ENCODE assay signal across 12 mouse cellular contexts in the genomic region with DNA sequence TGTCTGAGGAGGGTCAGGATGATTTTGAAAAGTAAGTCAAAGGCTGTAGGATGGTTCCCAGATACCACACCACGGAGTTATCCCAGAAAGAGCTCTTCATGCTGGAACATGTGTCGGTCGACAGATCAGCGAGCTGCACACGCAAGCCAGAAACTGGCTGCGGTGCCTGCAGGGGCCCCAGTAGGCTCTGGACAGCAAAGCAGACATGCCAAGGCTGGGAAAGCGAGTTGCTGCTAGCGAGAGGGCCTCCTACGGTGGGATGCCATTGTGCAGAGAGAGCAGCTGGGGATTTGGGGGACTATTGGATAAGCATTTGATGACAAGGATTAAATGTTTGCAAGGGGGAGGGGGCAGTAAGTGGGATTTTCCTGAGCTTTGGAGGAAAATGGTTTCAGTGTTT.
A peak's percentile ranks its signal among the peaks of the same experiment; 100 is the strongest.
DNase-seq lines count a peak whose midpoint lies in the region; ATAC-seq lines count a peak whose summit lies in the region.
"Had no signal": no experiment of that assay in that cellular context is flagged by ENCODE, and none has a peak within 500 bp of the region (broad histone marks: within the 10 kb centered on the region; RNA-seq: fewer than 3 reads in every experiment).

No protein-coding gene starts in this region.

- 12% methylated on average over 9 of the region's 9 CpGs for WGBS in heart, embryonic 10.5 days
- 2% methylated on average over 9 of the region's 9 CpGs for WGBS in forebrain, embryonic 15.5 days
- WGBS in midbrain, embryonic 14.5 days = under 1% methylated on average over 9 of the region's 9 CpGs

- H3K9ac ChIP-seq in forebrain, embryonic 15.5 days (replicated peaks) = no peak overlapping the region
- no peak overlapping the region for H3K9ac ChIP-seq in midbrain, embryonic 14.5 days (replicated peaks; ENCODE audit: low read length)

- ATAC-seq in forebrain, embryonic 15.5 days (replicated peaks) = no peak
- ATAC-seq in midbrain, embryonic 14.5 days (ENCODE audit: low FRiP score, low TSS enrichment) = peak; percentile 50; the same call in 1 of the 2 replicates
- ATAC-seq: inflammation-experienced regulatory T-cells, adult 6 months; Patski had no signal

- no peak for DNase-seq in heart, embryonic 10.5 days (ENCODE audit: low spot score)
- no peak for DNase-seq in heart, adult 9 months (ENCODE audit: low spot score in 2 of 2)
- peak; percentile 69 for DNase-seq in embryo, embryonic 10.5 days (ENCODE audit: low spot score)
- DNase-seq in midbrain, embryonic 14.5 days = peak; percentile 79
- no peak for DNase-seq in urinary bladder, adult 18-20 months (ENCODE audit: low spot score in 2 of 2)
- no peak for DNase-seq in left cerebral cortex, adult 11 months (ENCODE audit: low spot score)
- DNase-seq in ovary, postnatal 10 days (ENCODE audit: low spot score) = no peak

- H3K27me3 ChIP-seq in heart, embryonic 10.5 days (ENCODE audit: insufficient read depth, poor library complexity, severe bottlenecking) = no peaks in the 10 kb centered on the region
- no peaks in the 10 kb centered on the region for H3K27me3 ChIP-seq in forebrain, embryonic 15.5 days
- no peaks in the 10 kb centered on the region for H3K27me3 ChIP-seq in midbrain, embryonic 14.5 days (ENCODE audit: control insufficient read depth, insufficient read depth, low read length)
- H3K27me3 ChIP-seq: megakaryocyte, embryonic 14.5 days; Patski had no signal

- H3K27ac ChIP-seq in heart, embryonic 10.5 days = peak overlapping the region; percentile 67
- H3K27ac ChIP-seq in forebrain, embryonic 15.5 days (replicated peaks) = peak overlapping the region; percentile 40; the same call in 1 of the 2 replicates
- peak overlapping the region; percentile 26; the same call in 1 of the 2 replicates for H3K27ac ChIP-seq in midbrain, embryonic 14.5 days (replicated peaks; ENCODE audit: low read depth, low read length)

- H3K4me2 ChIP-seq in forebrain, embryonic 15.5 days (replicated peaks) = no peak overlapping the region
- peak overlapping the region; percentile 37 for H3K4me2 ChIP-seq in midbrain, embryonic 14.5 days (ENCODE audit: low read length)
- H3K4me2 ChIP-seq: liver, embryonic 11.5 days had no signal

- H3K4me1 ChIP-seq in heart, embryonic 10.5 days = peaks cover 26% of the 10 kb centered on the region
- H3K4me1 ChIP-seq in forebrain, embryonic 15.5 days = peaks cover 12% of the 10 kb centered on the region
- peaks cover 19% of the 10 kb centered on the region for H3K4me1 ChIP-seq in midbrain, embryonic 14.5 days (ENCODE audit: control insufficient read depth, insufficient read depth, low read length)
- H3K4me1 ChIP-seq: megakaryocyte, embryonic 14.5 days had no signal

- no peaks in the 10 kb centered on the region for H3K9me3 ChIP-seq in heart, embryonic 10.5 days
- H3K9me3 ChIP-seq in forebrain, embryonic 15.5 days = no peaks in the 10 kb centered on the region
- H3K9me3 ChIP-seq in midbrain, embryonic 14.5 days (ENCODE audit: control insufficient read depth, low read length) = no peaks in the 10 kb centered on the region
- H3K9me3 ChIP-seq: megakaryocyte, embryonic 14.5 days had no signal

- no peaks in the 10 kb centered on the region for H3K36me3 ChIP-seq in heart, embryonic 10.5 days
- no peaks in the 10 kb centered on the region for H3K36me3 ChIP-seq in forebrain, embryonic 15.5 days
- no peaks in the 10 kb centered on the region for H3K36me3 ChIP-seq in midbrain, embryonic 14.5 days (ENCODE audit: control insufficient read depth, insufficient read depth, low read length)

- no peak overlapping the region; the same call in 1 of the 2 replicates for H3K4me3 ChIP-seq in heart, embryonic 10.5 days
- no peak overlapping the region for H3K4me3 ChIP-seq in forebrain, embryonic 15.5 days
- no peak overlapping the region for H3K4me3 ChIP-seq in midbrain, embryonic 14.5 days (replicated peaks; ENCODE audit: low read depth, low read length)
- H3K4me3 ChIP-seq: megakaryocyte, embryonic 14.5 days had no signal

Comparison
In these comparisons a context has a peak if more than half of its experiments do, and no peak if none do; other contexts are left out.
1. DNase-seq: peak in embryo, embryonic 10.5 days (single experiment) and midbrain, embryonic 14.5 days (single experiment); none in heart, embryonic 10.5 days (single experiment), heart, adult 9 months (0 of 2), urinary bladder, adult 18-20 months (0 of 2), left cerebral cortex, adult 11 months (single experiment) and ovary, postnatal 10 days (single experiment).
2. Peak in every context shown above with its lines, with median percentiles within 50 percentile points of each other: H3K27ac ChIP-seq.